Mouse (Mus musculus) small intestine, adult 2 months (tissue): ENCODE measurements around the gene Faap20.

Source experiments
- CTCF ChIP-seq: fragments of 200-500 bp; IDR thresholded peaks from 2 replicates; pipeline ENCODE4 v1.5.1; 2012; ENCODE audit warnings: low read depth, mild to moderate bottlenecking, control low read depth, inconsistent platforms, low read length, moderate library complexity, mixed read lengths; ENCODE audit not compliant: insufficient replicate concordance, insufficient read length; ENCODE audit errors: extremely low read depth
- POLR2A ChIP-seq: fragments of 200-500 bp; IDR thresholded peaks from 2 replicates; pipeline ENCODE4 v1.6.1; 2012; ENCODE audit warnings: low read depth, mild to moderate bottlenecking, control low read depth, inconsistent platforms, low read length, moderate library complexity

GRCm38 (mm10) chr4:155214188-155214587 lies 35.4 kb upstream of the Faap20 start:
- no peak for TF ChIP-seq CTCF
- no peak for TF ChIP-seq POLR2A
